15 mouse cellular contexts compared by ENCODE assay signal in genomic region chr1:36131766-36132165, GRCm38 (mm10).
DNase-seq lines count a peak whose midpoint lies in the region; ATAC-seq and TF ChIP-seq lines count a peak whose summit lies in the region.
"Had no signal": no experiment of that assay in that cellular context is flagged by ENCODE, and none has a peak within 500 bp of the region (broad histone marks: within the 10 kb centered on the region; RNA-seq: fewer than 3 reads in every experiment).

No protein-coding gene starts in this region.

- no peak overlapping the region for H3K4me3 ChIP-seq in kidney, embryonic 15.5 days (replicated peaks)
- peak overlapping the region; percentile 53; the same call in 1 of the 2 replicates for H3K4me3 ChIP-seq in G1E (ENCODE audit: low read depth, low read length)
- H3K4me3 ChIP-seq in liver, embryonic 14.5 days (ENCODE audit: insufficient read depth in 1 of 2, low read depth in 2 of 2, low read length in 2 of 2) = peak overlapping the region; percentile 30 to 35
- H3K4me3 ChIP-seq: hindbrain, embryonic 10.5 days; midbrain, embryonic 13.5 days had no signal

- no peak for DNase-seq in kidney, postnatal 4 days
- DNase-seq in G1E (ENCODE audit: low spot score) = no peak
- DNase-seq in c-Kit-positive CD71-positive TER-119-negative erythroid progenitor cells, embryonic 14.5 days (ENCODE audit: low read depth) = peak; percentile 55
- peak in 2 of 3 experiments; percentile 51 to 58 for DNase-seq in liver, embryonic 14.5 days (ENCODE audit: low read depth in 3 of 3, low spot score in 3 of 3)
- DNase-seq in frontal cortex, postnatal 36 days (ENCODE audit: low spot score in 2 of 2) = no peak
- no peak for DNase-seq in frontal cortex, postnatal 14 days (ENCODE audit: low spot score in 2 of 2)
- no peak for DNase-seq in lung, postnatal 10 days
- DNase-seq: cerebellum, adult 8-10 months; embryo, embryonic 11 days; kidney, adult 11 months; lung, postnatal 36 days; right cerebral cortex, postnatal 4 days had no signal

- H3K9ac ChIP-seq in kidney, embryonic 15.5 days = no peak overlapping the region
- peak overlapping the region; percentile 51 for H3K9ac ChIP-seq in liver, embryonic 14.5 days (replicated peaks)
- H3K9ac ChIP-seq: midbrain, embryonic 13.5 days had no signal

- TF ChIP-seq CTCF in G1E (IDR thresholded peaks at IDR 0.05; ENCODE audit: low read depth, low read length) = no peak
- no peak for TF ChIP-seq CTCF in liver, embryonic 14.5 days (IDR thresholded peaks at IDR 0.05; ENCODE audit: low read depth)

- 62% methylated on average over 8 of the region's 8 CpGs for WGBS in kidney, embryonic 15.5 days
- WGBS in liver, embryonic 14.5 days (ENCODE audit: insufficient replicate concordance) = 39% methylated on average over 8 of the region's 8 CpGs

- H3K4me2 ChIP-seq in kidney, embryonic 15.5 days = no peak overlapping the region
- peak overlapping the region; percentile 63 for H3K4me2 ChIP-seq in liver, embryonic 14.5 days (ENCODE audit: low read depth)
- H3K4me2 ChIP-seq: midbrain, embryonic 13.5 days had no signal

- H3K36me3 ChIP-seq in kidney, embryonic 15.5 days = no peaks in the 10 kb centered on the region
- peaks cover 12% of the 10 kb centered on the region for H3K36me3 ChIP-seq in G1E (replicated peaks)
- no peaks in the 10 kb centered on the region for H3K36me3 ChIP-seq in liver, embryonic 14.5 days (replicated peaks; ENCODE audit: control insufficient read depth, insufficient read depth, low read depth)
- H3K36me3 ChIP-seq: hindbrain, embryonic 10.5 days; midbrain, embryonic 13.5 days had no signal

- peaks cover 55% of the 10 kb centered on the region for H3K4me1 ChIP-seq in kidney, embryonic 15.5 days
- H3K4me1 ChIP-seq in G1E (ENCODE audit: insufficient read depth, low read depth, low read length) = peaks cover 72% of the 10 kb centered on the region
- H3K4me1 ChIP-seq in liver, embryonic 14.5 days (replicated peaks; ENCODE audit: control insufficient read depth in 2 of 2, insufficient read depth in 2 of 2, low read length in 1 of 2) = peaks cover 37 to 46% of the 10 kb centered on the region in 2 experiments

- no peaks in the 10 kb centered on the region for H3K27me3 ChIP-seq in kidney, embryonic 15.5 days
- H3K27me3 ChIP-seq in G1E (ENCODE audit: insufficient read depth, low read length) = no peaks in the 10 kb centered on the region
- H3K27me3 ChIP-seq in liver, embryonic 14.5 days (ENCODE audit: control insufficient read depth, insufficient read depth, low read length) = no peaks in the 10 kb centered on the region
- H3K27me3 ChIP-seq: midbrain, embryonic 13.5 days had no signal

- ATAC-seq in kidney, embryonic 15.5 days (replicated peaks; ENCODE audit: low FRiP score) = no peak
- ATAC-seq in G1E (ENCODE audit: extremely low read depth, insufficient number of reproducible peaks, low FRiP score, poor library complexity, severe bottlenecking) = no peak
- ATAC-seq in liver, embryonic 14.5 days (ENCODE audit: insufficient read depth) = peak; percentile 45; the same call in 1 of the 2 replicates
- ATAC-seq: midbrain, embryonic 13.5 days had no signal

- no peaks in the 10 kb centered on the region for H3K9me3 ChIP-seq in kidney, embryonic 15.5 days (replicated peaks)
- H3K9me3 ChIP-seq in G1E (replicated peaks) = no peaks in the 10 kb centered on the region
- no peaks in the 10 kb centered on the region for H3K9me3 ChIP-seq in liver, embryonic 14.5 days (ENCODE audit: control insufficient read depth, low read length)
- H3K9me3 ChIP-seq: hindbrain, embryonic 10.5 days; midbrain, embryonic 13.5 days had no signal

- H3K27ac ChIP-seq in kidney, embryonic 15.5 days = 0 out of 2 replicates have a peak overlapping the region, but pooled peaks have one; percentile 9
- peak overlapping the region; percentile 71 for H3K27ac ChIP-seq in liver, embryonic 14.5 days
- H3K27ac ChIP-seq: hindbrain, embryonic 10.5 days; midbrain, embryonic 13.5 days had no signal

- no peak for TF ChIP-seq EP300 in liver, embryonic 14.5 days (IDR thresholded peaks at IDR 0.05; ENCODE audit: low read depth)

Comparison
In these comparisons a context has a peak if more than half of its experiments do, and no peak if none do; other contexts are left out.
1. DNase-seq: peak in c-Kit-positive CD71-positive TER-119-negative erythroid progenitor cells, embryonic 14.5 days (single experiment) and liver, embryonic 14.5 days (2 of 3); none in kidney, postnatal 4 days (0 of 2), G1E (single experiment), frontal cortex, postnatal 36 days (0 of 2), frontal cortex, postnatal 14 days (0 of 2) and lung, postnatal 10 days (single experiment).